Mouse (Mus musculus): Measurements from ENCODE around the gene Tnfrsf22. TPM values are rescaled to one million over a fixed set of nuclear protein-coding genes. Genes with fewer than 3 reads are reported as not detected.
A peak's percentile ranks its signal among the peaks of the same experiment; 100 is the strongest.

The Tnfrsf22 gene
- polyA plus RNA-seq, 1 experiment from 2014 or later: 12.1 TPM

- H3K9me3 ChIP-seq (replicated peaks): no peaks in the 10 kb centered on the region
- H3K4me1 ChIP-seq: no peaks in the 10 kb centered on the region
- no peak within 1 kb of the TSS for H3K4me2 ChIP-seq
- H3K9ac ChIP-seq: no peak within 1 kb of the TSS
- no peak within 1 kb of the TSS for H3K4me3 ChIP-seq (replicated peaks)
- H3K27me3 ChIP-seq: no peaks in the 10 kb centered on the region
- 0 out of 2 replicates have a peak within 1 kb of the TSS, but pooled peaks have one; percentile 41 for H3K27ac ChIP-seq
- WGBS: 92% methylated on average over 1 of the region's 1 CpGs
- ATAC-seq (replicated peaks; ENCODE audit: low FRiP score): no peak
- H3K36me3 ChIP-seq: no peaks in the 10 kb centered on the region
Observed at GRCm38 (mm10) chr7:143628540-143628939, 20.9 kb downstream of the Tnfrsf22 start, which contains the start of gene Tnfrsf26. TSS of gene Tnfrsf26 (minus strand) at chr7:143628722.

GRCm38 (mm10) chr7:143627555-143628286, 21.7 kb downstream of the Tnfrsf22 start:
- no peak overlapping the region for H3K9ac ChIP-seq
- ATAC-seq (replicated peaks; ENCODE audit: low FRiP score): no peak
- no peaks in the 10 kb centered on the region for H3K4me1 ChIP-seq
- no peak overlapping the region for H3K4me2 ChIP-seq
- 61% methylated on average over 10 of the region's 10 CpGs for WGBS
- no peak overlapping the region for H3K4me3 ChIP-seq (replicated peaks)
- no peaks in the 10 kb centered on the region for H3K9me3 ChIP-seq (replicated peaks)
- 0 out of 2 replicates have a peak overlapping the region, but pooled peaks have one; percentile 41 for H3K27ac ChIP-seq
- no peaks in the 10 kb centered on the region for H3K36me3 ChIP-seq
- H3K27me3 ChIP-seq: no peaks in the 10 kb centered on the region

GRCm38 (mm10) chr7:143626178-143626577, 23.3 kb downstream of the Tnfrsf22 start:
- Histone ChIP-seq H3K4me3 (replicated peaks) (no peak overlapping the region), H3K9me3 (replicated peaks) (no peaks in the 10 kb centered on the region), H3K27me3 (no peaks in the 10 kb centered on the region), H3K36me3 (no peaks in the 10 kb centered on the region), H3K27ac (no peak overlapping the region), H3K4me1 (no peaks in the 10 kb centered on the region), H3K9ac (no peak overlapping the region), H3K4me2 (no peak overlapping the region)
- WGBS: 61% methylated on average over 2 of the region's 2 CpGs
- no peak for ATAC-seq (replicated peaks; ENCODE audit: low FRiP score)

- no peak for ATAC-seq (replicated peaks; ENCODE audit: low FRiP score)
- Histone ChIP-seq H3K4me2 (no peak overlapping the region), H3K9me3 (replicated peaks) (no peaks in the 10 kb centered on the region), H3K27ac (no peak overlapping the region), H3K4me3 (replicated peaks) (no peak overlapping the region), H3K4me1 (no peaks in the 10 kb centered on the region), H3K36me3 (no peaks in the 10 kb centered on the region), H3K27me3 (no peaks in the 10 kb centered on the region), H3K9ac (no peak overlapping the region)
- 73% methylated on average over 5 of the region's 5 CpGs for WGBS
Observed at GRCm38 (mm10) chr7:143625151-143625550, 24.3 kb downstream of the Tnfrsf22 start.

- no peak overlapping the region for H3K4me2 ChIP-seq
- no peak overlapping the region for H3K4me3 ChIP-seq (replicated peaks)
Observed at GRCm38 (mm10) chr7:143624561-143624960, 24.9 kb downstream of the Tnfrsf22 start.

GRCm38 (mm10) chr7:143620951-143621350, 28.5 kb downstream of the Tnfrsf22 start:
- Histone ChIP-seq H3K27ac (no peak overlapping the region), H3K9me3 (replicated peaks) (no peaks in the 10 kb centered on the region), H3K36me3 (no peaks in the 10 kb centered on the region), H3K4me3 (replicated peaks) (no peak overlapping the region), H3K27me3 (no peaks in the 10 kb centered on the region), H3K9ac (no peak overlapping the region), H3K4me2 (no peak overlapping the region), H3K4me1 (no peaks in the 10 kb centered on the region)
- no peak for ATAC-seq (replicated peaks; ENCODE audit: low FRiP score)
- WGBS: 70% methylated on average over 1 of the region's 1 CpGs

More at GRCm38 (mm10) chr7:143624561-143624960, 24.9 kb downstream of the Tnfrsf22 start:
- no peak overlapping the region for H3K9ac ChIP-seq
- WGBS: 77% methylated on average over 3 of the region's 3 CpGs
- H3K27me3 ChIP-seq: no peaks in the 10 kb centered on the region
- H3K36me3 ChIP-seq: no peaks in the 10 kb centered on the region
- H3K9me3 ChIP-seq (replicated peaks): no peaks in the 10 kb centered on the region
- ATAC-seq (replicated peaks; ENCODE audit: low FRiP score): no peak
- no peak overlapping the region for H3K27ac ChIP-seq
- H3K4me1 ChIP-seq: no peaks in the 10 kb centered on the region

GRCm38 (mm10) chr7:143614404-143615135, 34.9 kb downstream of the Tnfrsf22 start:
- no peak; the same call in 1 of the 2 replicates for ATAC-seq (replicated peaks; ENCODE audit: low FRiP score)
- Histone ChIP-seq H3K4me1 (peaks cover 5% of the 10 kb centered on the region; the same call in 1 of the 2 replicates), H3K27me3 (no peaks in the 10 kb centered on the region), H3K4me3 (replicated peaks) (no peak overlapping the region), H3K4me2 (no peak overlapping the region), H3K27ac (peak overlapping the region; percentile 72), H3K36me3 (no peaks in the 10 kb centered on the region), H3K9ac (no peak overlapping the region), H3K9me3 (replicated peaks) (no peaks in the 10 kb centered on the region)
- WGBS: 53% methylated on average over 9 of the region's 9 CpGs

- no peak overlapping the region for H3K27ac ChIP-seq
- no peaks in the 10 kb centered on the region for H3K27me3 ChIP-seq
- H3K36me3 ChIP-seq: no peaks in the 10 kb centered on the region
- WGBS: 63% methylated on average over 3 of the region's 3 CpGs
- H3K9me3 ChIP-seq (replicated peaks): no peaks in the 10 kb centered on the region
- ATAC-seq (replicated peaks; ENCODE audit: low FRiP score): no peak
- H3K4me1 ChIP-seq: peaks cover 5% of the 10 kb centered on the region; the same call in 1 of the 2 replicates
- no peak overlapping the region for H3K9ac ChIP-seq
- no peak overlapping the region for H3K4me2 ChIP-seq
- H3K4me3 ChIP-seq (replicated peaks): no peak overlapping the region
Observed at GRCm38 (mm10) chr7:143612215-143612614, 37.2 kb downstream of the Tnfrsf22 start.

- WGBS: 85% methylated on average over 3 of the region's 3 CpGs
- Histone ChIP-seq H3K36me3 (no peaks in the 10 kb centered on the region), H3K4me2 (no peak overlapping the region)
Observed at GRCm38 (mm10) chr7:143605321-143605720, 44.1 kb downstream of the Tnfrsf22 start.

GRCm38 (mm10) chr7:143604889-143605288, 44.6 kb downstream of the Tnfrsf22 start:
- Histone ChIP-seq H3K9ac (no peak overlapping the region), H3K9me3 (replicated peaks) (no peaks in the 10 kb centered on the region), H3K4me3 (replicated peaks) (no peak overlapping the region), H3K4me2 (no peak overlapping the region), H3K27ac (no peak overlapping the region), H3K27me3 (no peaks in the 10 kb centered on the region), H3K36me3 (no peaks in the 10 kb centered on the region), H3K4me1 (peaks cover 4% of the 10 kb centered on the region; the same call in 1 of the 2 replicates)
- no peak for ATAC-seq (replicated peaks; ENCODE audit: low FRiP score)
- 74% methylated on average over 2 of the region's 2 CpGs for WGBS

More at GRCm38 (mm10) chr7:143605321-143605720, 44.1 kb downstream of the Tnfrsf22 start:
- ATAC-seq (replicated peaks; ENCODE audit: low FRiP score): no peak
- Histone ChIP-seq H3K9me3 (replicated peaks) (no peaks in the 10 kb centered on the region), H3K4me1 (peaks cover 4% of the 10 kb centered on the region; the same call in 1 of the 2 replicates), H3K27ac (no peak overlapping the region), H3K9ac (no peak overlapping the region), H3K27me3 (no peaks in the 10 kb centered on the region), H3K4me3 (replicated peaks) (no peak overlapping the region)

GRCm38 (mm10) chr7:143601705-143602104, 47.8 kb downstream of the Tnfrsf22 start:
- Histone ChIP-seq H3K36me3 (peaks cover under 1% of the 10 kb centered on the region; the same call in 1 of the 2 replicates), H3K4me1 (peaks cover 19% of the 10 kb centered on the region), H3K4me3 (replicated peaks) (no peak overlapping the region), H3K9me3 (replicated peaks) (no peaks in the 10 kb centered on the region), H3K27ac (no peak overlapping the region), H3K4me2 (no peak overlapping the region), H3K27me3 (no peaks in the 10 kb centered on the region), H3K9ac (no peak overlapping the region)
- no peak for ATAC-seq (replicated peaks; ENCODE audit: low FRiP score)
- WGBS: 86% methylated on average over 2 of the region's 2 CpGs

GRCm38 (mm10) chr7:143600231-143600740, 49.2 kb downstream of the Tnfrsf22 start:
- peaks cover 19% of the 10 kb centered on the region for H3K4me1 ChIP-seq
- H3K4me2 ChIP-seq: peak overlapping the region; percentile 91
- ATAC-seq (replicated peaks; ENCODE audit: low FRiP score): no peak
- 0 out of 2 replicates have a peak overlapping the region, but pooled peaks have one; percentile 60 for H3K27ac ChIP-seq
- no peaks in the 10 kb centered on the region for H3K9me3 ChIP-seq (replicated peaks)
- H3K36me3 ChIP-seq: peaks cover 12% of the 10 kb centered on the region; the same call in 1 of the 2 replicates
- H3K4me3 ChIP-seq (replicated peaks): peak overlapping the region; percentile 68
- no peaks in the 10 kb centered on the region for H3K27me3 ChIP-seq
- WGBS: 5% methylated on average over 15 of the region's 15 CpGs
- H3K9ac ChIP-seq: peak overlapping the region; percentile 35; the same call in 1 of the 2 replicates
